Mouse (Mus musculus) embryo, embryonic 10 days (tissue): ENCODE data around the gene Gpr89.

Experiments
- DNase-seq: peaks from one replicate; pipeline ENCODE4 v3.0.0-alpha.2; 2015; ENCODE audit warnings: low spot score

Gene Gpr89

GRCm38 (mm10) chr3:96869091-96869490 is 36.1 kb downstream of the Gpr89 start:
- no peak for DNase-seq

GRCm38 (mm10) chr3:96868566-96868965 is 36.6 kb downstream of the Gpr89 start:
- no peak for DNase-seq

- no peak for DNase-seq
Measured at GRCm38 (mm10) chr3:96867863-96868262, 37.3 kb downstream of the Gpr89 start.

GRCm38 (mm10) chr3:96860498-96860897 is 44.6 kb downstream of the Gpr89 start:
- DNase-seq, result no peak

- no peak for DNase-seq
Measured at GRCm38 (mm10) chr3:96855833-96856232, 49.3 kb downstream of the Gpr89 start.

- no peak for DNase-seq
Measured at GRCm38 (mm10) chr3:96854376-96854775, 50.8 kb downstream of the Gpr89 start.

- DNase-seq, result no peak
Measured at GRCm38 (mm10) chr3:96852561-96852960, 52.6 kb downstream of the Gpr89 start.

GRCm38 (mm10) chr3:96849168-96849727 is 55.9 kb downstream of the Gpr89 start:
- no peak for DNase-seq

- no peak for DNase-seq
Measured at GRCm38 (mm10) chr3:96848470-96848869, 56.7 kb downstream of the Gpr89 start.

GRCm38 (mm10) chr3:96847661-96848060 is 57.5 kb downstream of the Gpr89 start:
- no peak for DNase-seq

- no peak for DNase-seq
Measured at GRCm38 (mm10) chr3:96846985-96847384, 58.2 kb downstream of the Gpr89 start.

- no peak for DNase-seq
Measured at GRCm38 (mm10) chr3:96845806-96846205, 59.3 kb downstream of the Gpr89 start.

- DNase-seq, result no peak
Measured at GRCm38 (mm10) chr3:96845191-96845590, 60.0 kb downstream of the Gpr89 start.

GRCm38 (mm10) chr3:96838996-96839645 is 66.0 kb downstream of the Gpr89 start:
- DNase-seq, result no peak

- DNase-seq, result no peak
Measured at GRCm38 (mm10) chr3:96836414-96836813, 68.7 kb downstream of the Gpr89 start.

GRCm38 (mm10) chr3:96834587-96835348 is 70.4 kb downstream of the Gpr89 start:
- no peak for DNase-seq

- no peak for DNase-seq
Measured at GRCm38 (mm10) chr3:96832930-96833329, 72.2 kb downstream of the Gpr89 start.

- no peak for DNase-seq
Measured at GRCm38 (mm10) chr3:96829856-96830255, 75.3 kb downstream of the Gpr89 start.

GRCm38 (mm10) chr3:96828984-96829383 is 76.2 kb downstream of the Gpr89 start, which contains the start of the genes Pdzk1 and Cd160:
TSS of gene Pdzk1 (plus strand) at chr3:96829284.
TSS of gene Cd160 (minus strand) at chr3:96829351.
- no peak for DNase-seq

GRCm38 (mm10) chr3:96828308-96828864 is 76.8 kb downstream of the Gpr89 start:
- DNase-seq, result no peak

- no peak for DNase-seq
Measured at GRCm38 (mm10) chr3:96825261-96825660, 79.9 kb downstream of the Gpr89 start.

GRCm38 (mm10) chr3:96824614-96825013 is 80.5 kb downstream of the Gpr89 start:
- no peak for DNase-seq

- DNase-seq, result no peak
Measured at GRCm38 (mm10) chr3:96823701-96824100, 81.4 kb downstream of the Gpr89 start.
